Mouse (Mus musculus) liver, adult 2 months (tissue): ENCODE results near the gene Tceanc2.

Source experiments
- CTCF ChIP-seq: fragments of 200-500 bp; IDR thresholded peaks from 2 replicates; pipeline ENCODE4 v1.5.1; 2011; ENCODE audit warnings: low read depth, low read length, control low read depth
- POLR2A ChIP-seq: fragments of 200-500 bp; IDR thresholded peaks from 2 replicates; pipeline ENCODE4 v1.6.1; 2011; ENCODE audit warnings: low read length, control low read depth; ENCODE audit not compliant: insufficient read depth; ENCODE audit errors: extremely low read depth

DNA sequence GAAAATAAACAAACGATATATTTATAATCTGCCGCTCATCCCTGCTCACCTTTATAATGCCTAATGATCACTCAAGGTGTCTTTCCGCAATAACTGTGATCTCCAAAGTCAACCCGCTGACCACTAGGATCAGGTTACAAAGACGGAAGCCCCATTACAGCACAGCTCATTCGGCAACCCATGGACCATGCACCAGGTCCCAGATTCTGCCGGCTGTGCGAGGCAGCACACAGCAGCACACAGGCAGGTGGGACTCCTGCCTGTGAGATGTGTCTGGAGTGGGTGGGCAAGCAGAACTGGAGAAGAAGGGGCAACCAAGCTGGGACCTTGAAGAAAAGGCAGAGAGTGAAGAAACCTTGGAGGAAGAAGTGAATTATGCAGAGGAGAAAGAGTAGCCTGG, 64.6 kb downstream of the Tceanc2 start:
- TF ChIP-seq POLR2A (no peak), CTCF (no peak)
